Mouse (Mus musculus): ENCODE measurements around the gene Ofcc1.

Ofcc1 gene

DNA sequence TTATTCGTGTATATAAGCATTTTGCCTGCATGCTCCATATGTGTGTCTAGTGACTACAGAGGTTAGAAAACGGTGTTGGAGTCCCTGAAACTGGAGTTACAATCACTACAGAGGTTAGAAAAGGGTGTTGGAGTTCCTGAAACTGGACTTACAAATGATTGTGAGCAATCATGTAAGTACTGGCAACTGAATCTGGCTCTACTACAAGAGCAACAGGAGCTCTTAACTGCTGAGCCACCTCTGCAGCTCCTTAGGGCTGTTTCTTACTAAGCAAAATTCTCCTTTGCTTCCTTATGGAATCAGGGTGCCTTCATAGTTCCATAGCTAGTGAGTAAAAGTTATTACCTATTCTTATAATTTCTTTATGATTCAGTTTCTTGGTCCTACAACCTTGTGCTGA, 237.4 kb downstream of the Ofcc1 start:
- TF ChIP-seq GATA4 (IDR thresholded peaks at IDR 0.05; ENCODE audit: insufficient replicate concordance, low read length): no peak

DNA sequence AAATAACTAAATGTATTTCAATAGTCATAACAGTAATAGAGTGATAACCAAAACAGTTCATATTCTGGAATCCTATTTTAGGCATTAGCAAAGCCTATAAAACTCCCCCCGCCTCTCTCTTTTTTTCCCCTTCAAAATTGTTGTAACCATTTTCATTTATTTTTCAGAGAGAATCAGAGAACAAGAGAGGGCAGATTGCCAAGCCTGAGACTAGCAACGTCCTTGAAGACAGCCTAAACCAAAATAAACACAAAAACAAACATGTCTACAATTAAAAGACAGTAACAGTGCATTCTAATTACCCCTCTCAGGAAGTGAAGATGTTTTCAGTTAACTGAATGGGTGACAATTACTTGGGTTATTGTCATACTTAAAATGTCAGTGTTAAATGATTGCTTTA, 248.9 kb downstream of the Ofcc1 start:
- no peak for TF ChIP-seq GATA4 (IDR thresholded peaks at IDR 0.05; ENCODE audit: insufficient replicate concordance, low read length)

DNA sequence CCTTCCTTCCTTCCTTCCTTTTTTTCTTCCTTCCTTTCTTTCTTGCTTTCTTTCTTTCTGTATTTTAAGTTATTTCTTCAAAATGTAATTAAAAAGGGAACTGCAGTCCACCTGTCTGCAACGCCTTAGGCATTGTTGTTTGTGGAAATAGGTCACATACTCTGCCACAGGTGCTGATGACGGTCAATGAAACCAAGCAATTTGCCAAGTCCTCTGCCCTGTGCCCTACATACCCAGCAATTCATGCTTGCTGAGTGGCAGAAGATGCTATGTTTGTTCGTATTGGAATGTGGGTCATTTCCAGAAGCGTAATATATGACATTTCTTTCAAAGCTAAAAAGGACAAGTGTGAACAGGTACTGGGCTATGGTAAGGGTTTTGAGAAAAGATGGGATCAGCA, 285.0 kb downstream of the Ofcc1 start:
- TF ChIP-seq GATA4 (IDR thresholded peaks at IDR 0.05; ENCODE audit: insufficient replicate concordance, low read length): no peak

- no peak for TF ChIP-seq GATA4 (IDR thresholded peaks at IDR 0.05; ENCODE audit: insufficient replicate concordance, low read length)
Observed at GRCm38 (mm10) chr13:40074850-40075416, 286.3 kb downstream of the Ofcc1 start.

GRCm38 (mm10) chr13:40070004-40070403, 291.2 kb downstream of the Ofcc1 start:
- TF ChIP-seq GATA4 (IDR thresholded peaks at IDR 0.05; ENCODE audit: insufficient replicate concordance, low read length): no peak

DNA sequence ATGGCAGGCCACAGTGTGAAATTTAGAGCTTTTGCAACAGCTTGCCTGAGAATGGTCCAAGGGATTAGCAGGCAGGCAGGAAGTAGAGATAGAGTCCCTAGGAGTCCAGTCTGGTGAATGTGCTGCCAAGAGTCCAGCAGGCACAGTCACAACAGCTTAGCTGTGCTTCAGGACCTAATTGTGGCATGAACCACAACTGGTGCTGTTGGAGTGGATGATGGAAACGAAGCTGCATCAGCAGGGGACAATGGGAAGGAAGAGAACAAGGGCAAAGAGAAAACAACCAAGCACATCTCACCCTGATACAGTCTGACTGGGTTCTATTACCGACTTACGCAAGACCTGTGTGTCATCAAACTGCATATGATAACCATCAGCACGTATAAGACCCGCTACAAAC, 300.0 kb downstream of the Ofcc1 start:
- no peak for TF ChIP-seq GATA4 (IDR thresholded peaks at IDR 0.05; ENCODE audit: insufficient replicate concordance, low read length)

DNA sequence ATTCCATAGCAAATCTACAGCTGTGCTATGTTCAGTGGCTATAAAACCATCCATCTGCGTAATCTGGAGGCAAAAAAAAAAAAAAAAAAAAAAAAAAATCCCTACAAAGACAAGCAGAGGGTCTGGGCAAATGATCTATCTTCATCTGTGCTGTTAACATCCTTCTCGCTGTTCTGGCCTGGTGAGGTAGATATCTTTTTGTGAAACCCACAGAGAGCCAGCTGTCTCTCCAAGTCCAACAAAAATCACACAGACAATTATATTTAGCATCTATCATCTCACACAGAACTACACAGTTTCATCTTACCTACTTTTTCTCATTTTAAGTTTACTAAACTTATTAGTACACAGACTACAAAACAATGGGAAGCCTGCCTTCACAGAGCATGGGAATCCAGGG, 323.4 kb downstream of the Ofcc1 start:
- no peak for TF ChIP-seq GATA4 (IDR thresholded peaks at IDR 0.05; ENCODE audit: insufficient replicate concordance, low read length)

GRCm38 (mm10) chr13:40036981-40037765, 324.1 kb downstream of the Ofcc1 start:
- no peak for TF ChIP-seq GATA4 (IDR thresholded peaks at IDR 0.05; ENCODE audit: insufficient replicate concordance, low read length)

DNA sequence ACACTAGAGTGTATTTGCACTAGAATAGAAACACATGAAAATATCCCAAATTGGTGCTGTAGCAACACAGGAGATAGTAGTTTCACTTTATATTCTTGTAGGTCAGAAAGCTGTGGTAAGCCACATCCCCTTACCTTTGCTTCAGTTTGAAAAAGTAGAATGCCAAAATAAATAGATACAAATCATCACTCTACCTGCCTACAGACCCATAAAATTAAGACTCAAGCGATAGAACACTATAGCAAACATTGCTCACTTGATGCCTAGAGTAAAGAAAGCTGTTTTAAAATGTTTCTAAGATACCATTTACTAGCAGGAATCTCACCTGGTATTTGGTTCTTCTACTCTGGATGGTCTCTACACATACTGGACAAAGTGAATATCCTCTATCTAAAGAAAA, 331.8 kb downstream of the Ofcc1 start:
- TF ChIP-seq GATA4 (IDR thresholded peaks at IDR 0.05; ENCODE audit: insufficient replicate concordance, low read length): no peak

DNA sequence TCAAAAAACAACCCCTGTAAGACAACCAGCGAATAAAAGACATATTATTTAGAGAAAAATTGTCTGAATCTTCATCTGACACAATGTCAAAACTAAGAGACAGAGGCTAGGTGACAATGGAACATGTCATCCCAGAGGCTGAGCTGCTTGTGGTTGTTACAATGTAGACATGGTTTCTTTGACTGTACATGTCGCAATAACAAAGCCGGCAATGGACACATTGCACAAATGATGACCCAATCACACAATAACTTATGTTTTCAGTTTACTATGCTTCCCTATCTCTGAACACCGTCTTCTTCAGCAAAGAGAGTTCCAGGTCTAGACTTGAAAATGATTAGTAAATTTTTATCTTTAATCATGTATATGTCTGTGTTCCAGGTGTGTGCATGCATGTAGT, 332.4 kb downstream of the Ofcc1 start:
- no peak for TF ChIP-seq GATA4 (IDR thresholded peaks at IDR 0.05; ENCODE audit: insufficient replicate concordance, low read length)

- no peak for TF ChIP-seq GATA4 (IDR thresholded peaks at IDR 0.05; ENCODE audit: insufficient replicate concordance, low read length)
Observed at GRCm38 (mm10) chr13:40025816-40026215, 335.4 kb downstream of the Ofcc1 start.

- TF ChIP-seq GATA4 (IDR thresholded peaks at IDR 0.05; ENCODE audit: insufficient replicate concordance, low read length): no peak
Observed at GRCm38 (mm10) chr13:40023201-40023777, 338.0 kb downstream of the Ofcc1 start.

DNA sequence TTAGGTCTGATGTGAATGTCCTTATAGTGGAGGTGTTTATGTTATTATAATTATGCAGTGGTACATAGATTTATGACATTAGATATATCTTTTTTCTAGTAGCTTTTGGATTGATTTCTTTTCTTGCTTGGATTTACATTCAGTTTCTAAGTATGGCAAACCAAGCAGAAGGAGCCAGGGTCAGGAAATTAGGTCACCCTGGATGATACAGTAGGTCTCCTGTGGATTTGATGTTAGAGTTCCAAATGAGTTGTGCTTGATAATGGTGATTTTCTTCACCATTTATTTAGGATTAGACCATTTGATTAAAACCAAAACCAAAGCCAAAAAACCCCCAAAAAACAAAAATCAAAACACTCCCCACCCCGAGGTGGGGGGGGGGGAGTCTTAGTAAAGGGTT, 338.6 kb downstream of the Ofcc1 start:
- no peak for TF ChIP-seq GATA4 (IDR thresholded peaks at IDR 0.05; ENCODE audit: insufficient replicate concordance, low read length)

DNA sequence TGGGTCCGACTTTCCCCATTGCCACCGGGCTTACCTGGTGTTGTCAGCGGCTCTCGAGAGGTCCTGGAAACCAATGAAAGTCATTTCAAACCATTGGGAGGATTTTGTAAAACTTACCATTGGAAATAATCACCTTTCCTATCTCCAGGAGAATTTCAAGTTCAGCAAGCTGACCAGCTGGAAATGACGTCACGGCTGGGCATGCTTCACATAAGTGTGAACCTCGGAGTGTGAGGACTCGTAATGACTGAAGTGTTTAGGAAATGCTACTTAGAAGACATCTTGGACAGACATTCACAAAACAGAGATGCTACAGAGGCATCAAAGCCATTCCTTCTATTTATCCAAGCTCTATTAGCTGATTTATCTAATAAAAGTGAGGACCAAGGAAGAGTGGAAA, 361.0 kb downstream of the Ofcc1 start:
- TF ChIP-seq GATA4 (IDR thresholded peaks at IDR 0.05; ENCODE audit: insufficient replicate concordance, low read length): no peak

- no peak for TF ChIP-seq GATA4 (IDR thresholded peaks at IDR 0.05; ENCODE audit: insufficient replicate concordance, low read length)
Observed at GRCm38 (mm10) chr13:39997901-39998300, 363.3 kb downstream of the Ofcc1 start.

DNA sequence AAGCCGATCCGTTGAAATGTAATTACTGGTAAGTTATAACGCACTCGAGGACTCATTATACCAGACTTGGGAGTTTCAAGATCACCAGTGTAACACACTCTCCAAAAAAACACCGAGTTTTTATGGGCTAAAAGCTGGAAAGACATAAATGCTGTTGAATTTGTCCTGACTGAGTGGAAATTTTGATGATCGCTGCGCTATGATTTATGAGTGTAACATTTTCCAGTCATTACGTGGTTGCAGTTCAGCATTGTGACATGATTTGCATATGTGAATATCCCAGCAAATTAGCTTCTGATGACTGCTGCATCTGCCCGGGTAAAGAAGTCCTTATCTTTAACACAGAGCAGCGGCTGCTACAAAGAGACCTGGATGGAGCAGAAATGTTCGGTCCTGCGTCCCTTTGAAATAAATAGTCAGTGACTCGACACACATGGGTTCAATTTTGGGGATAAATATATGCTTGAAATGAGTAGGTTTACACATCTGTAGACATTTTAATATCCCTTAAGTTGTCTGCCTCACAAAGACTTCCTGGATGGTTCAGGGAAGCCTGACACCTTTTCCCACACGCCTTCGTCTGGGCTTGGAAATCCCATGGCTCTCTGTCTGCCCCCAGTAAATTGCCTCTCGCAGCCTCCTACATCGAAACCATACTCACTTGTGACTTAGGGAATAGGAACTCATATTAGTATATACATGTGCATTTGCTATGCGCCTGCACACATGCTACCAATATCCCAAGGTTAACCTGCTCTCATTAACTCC, 381.8 kb downstream of the Ofcc1 start:
- TF ChIP-seq GATA4 (IDR thresholded peaks at IDR 0.05; ENCODE audit: insufficient replicate concordance, low read length): no peak

All from liver, adult (tissue).